Mouse (Mus musculus): ENCODE results near the gene Gm5134. TPM values are rescaled to one million over a fixed set of nuclear protein-coding genes. Genes with fewer than 3 reads are reported as not detected.

Gm5134 gene
- total RNA-seq (2014; fragmentation: Nextera tagmentation): not detected in 2 replicates
- not detected in 2 replicates for total RNA-seq (2017)
- not detected in 2 replicates for polyA plus RNA-seq (2012)

GRCm38 (mm10) chr10:75954381-75954811 is at the start of gene Gm5134:
Gm5134 (plus strand) TSS chr10:75954514.
- Histone ChIP-seq H3K36me3 (replicated peaks) (no peaks in the 10 kb centered on the region), H3K4me3 (ENCODE audit: low read depth, low read length) (no peak within 1 kb of the TSS), H3K9me3 (replicated peaks) (no peaks in the 10 kb centered on the region), H3K27me3 (ENCODE audit: insufficient read depth, low read length) (peaks cover 35% of the 10 kb centered on the region), H3K4me1 (ENCODE audit: insufficient read depth, low read depth, low read length) (peaks cover 15% of the 10 kb centered on the region)
- TF ChIP-seq TAL1 (conservative IDR thresholded peaks at IDR 0.05; ENCODE audit: low read depth, low read length): no peak
- no peak for TF ChIP-seq GATA2 (IDR thresholded peaks at IDR 0.05; ENCODE audit: borderline replicate concordance, low read depth, low read length)
- TF ChIP-seq POLR2AphosphoS5 (IDR thresholded peaks at IDR 0.05; ENCODE audit: insufficient replicate concordance, low read depth, low read length): no peak
- TF ChIP-seq GATA1 (IDR thresholded peaks at IDR 0.05; ENCODE audit: borderline replicate concordance, low read length): no peak
- no peak for TF ChIP-seq CTCF (IDR thresholded peaks at IDR 0.05; ENCODE audit: low read depth, low read length)
- ATAC-seq (ENCODE audit: extremely low read depth, insufficient number of reproducible peaks, low FRiP score, poor library complexity, severe bottlenecking) (no peak), DNase-seq (ENCODE audit: low spot score) (no peak)

GRCm38 (mm10) chr10:75906882-75907281 is 47.4 kb upstream of the Gm5134 start:
- Histone ChIP-seq H3K36me3 (replicated peaks) (peaks cover 94% of the 10 kb centered on the region), H3K9me3 (replicated peaks) (no peaks in the 10 kb centered on the region), H3K4me3 (ENCODE audit: low read depth, low read length) (no peak overlapping the region), H3K27me3 (ENCODE audit: insufficient read depth, low read length) (no peaks in the 10 kb centered on the region), H3K4me1 (ENCODE audit: insufficient read depth, low read depth, low read length) (peaks cover 5% of the 10 kb centered on the region; the same call in 1 of the 2 replicates)
- no peak for ATAC-seq (ENCODE audit: extremely low read depth, insufficient number of reproducible peaks, low FRiP score, poor library complexity, severe bottlenecking)
- TF ChIP-seq POLR2AphosphoS5 (IDR thresholded peaks at IDR 0.05; ENCODE audit: insufficient replicate concordance, low read depth, low read length) (no peak), GATA1 (IDR thresholded peaks at IDR 0.05; ENCODE audit: borderline replicate concordance, low read length) (no peak), CTCF (IDR thresholded peaks at IDR 0.05; ENCODE audit: low read depth, low read length) (no peak)
- no peak for DNase-seq (ENCODE audit: low spot score)

- ATAC-seq (ENCODE audit: extremely low read depth, insufficient number of reproducible peaks, low FRiP score, poor library complexity, severe bottlenecking) (no peak), DNase-seq (ENCODE audit: low spot score) (no peak)
- H3K4me3 ChIP-seq (ENCODE audit: low read depth, low read length): no peak overlapping the region
- TF ChIP-seq GATA1 (IDR thresholded peaks at IDR 0.05; ENCODE audit: borderline replicate concordance, low read length): no peak
- no peak for TF ChIP-seq GATA2 (IDR thresholded peaks at IDR 0.05; ENCODE audit: borderline replicate concordance, low read depth, low read length)
- no peak for TF ChIP-seq POLR2AphosphoS5 (IDR thresholded peaks at IDR 0.05; ENCODE audit: insufficient replicate concordance, low read depth, low read length)
- TF ChIP-seq TAL1 (conservative IDR thresholded peaks at IDR 0.05; ENCODE audit: low read depth, low read length): no peak
- no peak for TF ChIP-seq CTCF (IDR thresholded peaks at IDR 0.05; ENCODE audit: low read depth, low read length)
- peaks cover 3% of the 10 kb centered on the region; the same call in 1 of the 2 replicates for H3K4me1 ChIP-seq (ENCODE audit: insufficient read depth, low read depth, low read length)
- H3K9me3 ChIP-seq (replicated peaks): no peaks in the 10 kb centered on the region
- no peaks in the 10 kb centered on the region for H3K27me3 ChIP-seq (ENCODE audit: insufficient read depth, low read length)
- H3K36me3 ChIP-seq (replicated peaks): peaks cover 89% of the 10 kb centered on the region
Measured at GRCm38 (mm10) chr10:75910698-75911097, 43.6 kb upstream of the Gm5134 start.

- no peak for ATAC-seq (ENCODE audit: extremely low read depth, insufficient number of reproducible peaks, low FRiP score, poor library complexity, severe bottlenecking)
- Histone ChIP-seq H3K4me3 (ENCODE audit: low read depth, low read length) (no peak overlapping the region), H3K4me1 (ENCODE audit: insufficient read depth, low read depth, low read length) (0 out of 2 replicates have a peak, but pooled peaks cover 2% of the 10 kb centered on the region), H3K9me3 (replicated peaks) (no peaks in the 10 kb centered on the region), H3K27me3 (ENCODE audit: insufficient read depth, low read length) (no peaks in the 10 kb centered on the region), H3K36me3 (replicated peaks) (peaks cover 87% of the 10 kb centered on the region)
- DNase-seq (ENCODE audit: low spot score): no peak
- TF ChIP-seq POLR2AphosphoS5 (IDR thresholded peaks at IDR 0.05; ENCODE audit: insufficient replicate concordance, low read depth, low read length): no peak
- no peak for TF ChIP-seq GATA2 (IDR thresholded peaks at IDR 0.05; ENCODE audit: borderline replicate concordance, low read depth, low read length)
- no peak for TF ChIP-seq TAL1 (conservative IDR thresholded peaks at IDR 0.05; ENCODE audit: low read depth, low read length)
- no peak for TF ChIP-seq CTCF (IDR thresholded peaks at IDR 0.05; ENCODE audit: low read depth, low read length)
- TF ChIP-seq GATA1 (IDR thresholded peaks at IDR 0.05; ENCODE audit: borderline replicate concordance, low read length): no peak
Measured at GRCm38 (mm10) chr10:75913013-75913589, 41.2 kb upstream of the Gm5134 start.

GRCm38 (mm10) chr10:75915557-75915956 is 38.8 kb upstream of the Gm5134 start:
- no peaks in the 10 kb centered on the region for H3K27me3 ChIP-seq (ENCODE audit: insufficient read depth, low read length)
- no peaks in the 10 kb centered on the region for H3K9me3 ChIP-seq (replicated peaks)
- H3K4me3 ChIP-seq (ENCODE audit: low read depth, low read length): no peak overlapping the region
- peaks cover 86% of the 10 kb centered on the region for H3K36me3 ChIP-seq (replicated peaks)
- ATAC-seq (ENCODE audit: extremely low read depth, insufficient number of reproducible peaks, low FRiP score, poor library complexity, severe bottlenecking): no peak
- TF ChIP-seq GATA1 (IDR thresholded peaks at IDR 0.05; ENCODE audit: borderline replicate concordance, low read length): no peak
- no peak for TF ChIP-seq POLR2AphosphoS5 (IDR thresholded peaks at IDR 0.05; ENCODE audit: insufficient replicate concordance, low read depth, low read length)
- no peak for TF ChIP-seq TAL1 (conservative IDR thresholded peaks at IDR 0.05; ENCODE audit: low read depth, low read length)
- TF ChIP-seq GATA2 (IDR thresholded peaks at IDR 0.05; ENCODE audit: borderline replicate concordance, low read depth, low read length): no peak
- TF ChIP-seq CTCF (IDR thresholded peaks at IDR 0.05; ENCODE audit: low read depth, low read length): no peak
- peaks cover 16% of the 10 kb centered on the region for H3K4me1 ChIP-seq (ENCODE audit: insufficient read depth, low read depth, low read length)
- no peak for DNase-seq (ENCODE audit: low spot score)

GRCm38 (mm10) chr10:75916840-75917239 is 37.5 kb upstream of the Gm5134 start:
- H3K36me3 ChIP-seq (replicated peaks): peaks cover 73% of the 10 kb centered on the region
- ATAC-seq (ENCODE audit: extremely low read depth, insufficient number of reproducible peaks, low FRiP score, poor library complexity, severe bottlenecking): no peak
- H3K27me3 ChIP-seq (ENCODE audit: insufficient read depth, low read length): no peaks in the 10 kb centered on the region

More at GRCm38 (mm10) chr10:75916840-75917239, 37.5 kb upstream of the Gm5134 start:
- TF ChIP-seq GATA2 (IDR thresholded peaks at IDR 0.05; ENCODE audit: borderline replicate concordance, low read depth, low read length) (no peak), POLR2AphosphoS5 (IDR thresholded peaks at IDR 0.05; ENCODE audit: insufficient replicate concordance, low read depth, low read length) (no peak), GATA1 (IDR thresholded peaks at IDR 0.05; ENCODE audit: borderline replicate concordance, low read length) (no peak), CTCF (IDR thresholded peaks at IDR 0.05; ENCODE audit: low read depth, low read length) (no peak), TAL1 (conservative IDR thresholded peaks at IDR 0.05; ENCODE audit: low read depth, low read length) (no peak)
- DNase-seq (ENCODE audit: low spot score): no peak
- Histone ChIP-seq H3K4me3 (ENCODE audit: low read depth, low read length) (no peak overlapping the region), H3K9me3 (replicated peaks) (no peaks in the 10 kb centered on the region), H3K4me1 (ENCODE audit: insufficient read depth, low read depth, low read length) (peaks cover 22% of the 10 kb centered on the region)
